Comparison of ENCODE assay signal across 11 mouse cellular contexts in the genomic region with DNA sequence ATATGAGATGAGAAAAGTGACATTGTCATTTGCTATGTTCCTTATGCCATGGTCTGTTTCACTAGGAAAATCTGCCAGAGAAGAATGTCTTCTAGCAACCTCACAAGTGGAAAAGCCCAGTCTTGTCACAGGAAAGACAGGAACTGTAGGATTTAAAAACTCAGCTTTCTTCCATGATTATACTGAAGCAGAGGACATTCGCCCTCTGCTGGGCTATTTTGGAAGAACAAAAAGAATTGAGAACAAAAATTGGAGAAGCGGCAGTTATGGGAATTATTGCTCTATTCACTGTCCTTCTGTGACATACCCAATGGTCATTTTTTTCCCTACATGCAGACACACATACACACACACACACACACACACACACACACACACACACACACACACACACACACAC.
A peak's percentile ranks its signal among the peaks of the same experiment; 100 is the strongest.
DNase-seq lines count a peak whose midpoint lies in the region; ATAC-seq and TF ChIP-seq lines count a peak whose summit lies in the region.
"Had no signal": no experiment of that assay in that cellular context is flagged by ENCODE, and none has a peak within 500 bp of the region (broad histone marks: within the 10 kb centered on the region; RNA-seq: fewer than 3 reads in every experiment).

No protein-coding gene starts in this region.

- no peaks in the 10 kb centered on the region for H3K4me1 ChIP-seq in forebrain, embryonic 14.5 days (ENCODE audit: control insufficient read depth, insufficient read depth, low read length)
- no peaks in the 10 kb centered on the region for H3K4me1 ChIP-seq in forebrain, embryonic 15.5 days
- H3K4me1 ChIP-seq in liver, embryonic 14.5 days (replicated peaks; ENCODE audit: control insufficient read depth in 2 of 2, insufficient read depth in 2 of 2, low read length in 1 of 2), result no peaks in the 10 kb centered on the region
- no peaks in the 10 kb centered on the region for H3K4me1 ChIP-seq in liver, embryonic 12.5 days
- H3K4me1 ChIP-seq: embryonic facial prominence, embryonic 13.5 days; liver, embryonic 15.5 days had no signal

- ATAC-seq in forebrain, embryonic 14.5 days, result no peak
- no peak for ATAC-seq in forebrain, embryonic 15.5 days (replicated peaks)
- ATAC-seq in liver, embryonic 14.5 days (ENCODE audit: insufficient read depth), result no peak
- ATAC-seq in liver, embryonic 12.5 days, result no peak
- ATAC-seq in CD4-positive, CD25-positive, alpha-beta regulatory T cell, adult 4 months, result no peak

- no peak overlapping the region for H3K4me2 ChIP-seq in forebrain, embryonic 14.5 days (ENCODE audit: low read length)
- H3K4me2 ChIP-seq in forebrain, embryonic 15.5 days (replicated peaks), result no peak overlapping the region
- H3K4me2 ChIP-seq in liver, embryonic 14.5 days (ENCODE audit: low read depth), result no peak overlapping the region
- H3K4me2 ChIP-seq in liver, embryonic 12.5 days, result no peak overlapping the region
- H3K4me2 ChIP-seq: embryonic facial prominence, embryonic 13.5 days; liver, embryonic 15.5 days had no signal

- no peaks in the 10 kb centered on the region for H3K36me3 ChIP-seq in forebrain, embryonic 14.5 days (ENCODE audit: control insufficient read depth, insufficient read depth, low read length)
- H3K36me3 ChIP-seq in forebrain, embryonic 15.5 days, result no peaks in the 10 kb centered on the region
- no peaks in the 10 kb centered on the region for H3K36me3 ChIP-seq in liver, embryonic 14.5 days (replicated peaks; ENCODE audit: control insufficient read depth, insufficient read depth, low read depth)
- H3K36me3 ChIP-seq in liver, embryonic 12.5 days, result no peaks in the 10 kb centered on the region
- H3K36me3 ChIP-seq: embryonic facial prominence, embryonic 13.5 days; G1E; liver, embryonic 15.5 days had no signal

- no peaks in the 10 kb centered on the region for H3K9me3 ChIP-seq in forebrain, embryonic 14.5 days (replicated peaks; ENCODE audit: control insufficient read depth, low read length)
- H3K9me3 ChIP-seq in forebrain, embryonic 15.5 days, result no peaks in the 10 kb centered on the region
- no peaks in the 10 kb centered on the region for H3K9me3 ChIP-seq in liver, embryonic 14.5 days (ENCODE audit: control insufficient read depth, low read length)
- no peaks in the 10 kb centered on the region for H3K9me3 ChIP-seq in liver, embryonic 12.5 days (replicated peaks)
- H3K9me3 ChIP-seq: embryonic facial prominence, embryonic 13.5 days; G1E; liver, embryonic 15.5 days had no signal

- WGBS in forebrain, embryonic 14.5 days, result 36% methylated on average over 2 of the region's 2 CpGs
- 24% methylated on average over 2 of the region's 2 CpGs for WGBS in forebrain, embryonic 15.5 days
- 21% methylated on average over 2 of the region's 2 CpGs for WGBS in liver, embryonic 14.5 days (ENCODE audit: insufficient replicate concordance)
- 17% methylated on average over 2 of the region's 2 CpGs for WGBS in liver, embryonic 12.5 days (ENCODE audit: insufficient replicate concordance)

- H3K9ac ChIP-seq in forebrain, embryonic 14.5 days (ENCODE audit: low read length), result no peak overlapping the region
- no peak overlapping the region for H3K9ac ChIP-seq in forebrain, embryonic 15.5 days (replicated peaks)
- no peak overlapping the region for H3K9ac ChIP-seq in liver, embryonic 14.5 days (replicated peaks)
- no peak overlapping the region for H3K9ac ChIP-seq in liver, embryonic 12.5 days
- H3K9ac ChIP-seq: embryonic facial prominence, embryonic 13.5 days; liver, embryonic 15.5 days had no signal

- peak; percentile 70 for DNase-seq in forebrain, embryonic 14.5 days (ENCODE audit: low spot score)
- DNase-seq in liver, embryonic 14.5 days (ENCODE audit: low read depth in 3 of 3, low spot score in 3 of 3), result no peak
- peak; percentile 20 for DNase-seq in brain, embryonic 18.5 days (ENCODE audit: low read depth, low spot score)
- peak; percentile 72 for DNase-seq in retina, embryonic 14.5 days (ENCODE audit: low spot score)
- no peak for DNase-seq in thymus, postnatal 14 days

- H3K4me3 ChIP-seq in forebrain, embryonic 14.5 days (ENCODE audit: low read depth, low read length), result no peak overlapping the region
- no peak overlapping the region for H3K4me3 ChIP-seq in forebrain, embryonic 15.5 days
- H3K4me3 ChIP-seq in liver, embryonic 14.5 days (ENCODE audit: insufficient read depth in 1 of 2, low read depth in 2 of 2, low read length in 2 of 2), result no peak overlapping the region
- no peak overlapping the region for H3K4me3 ChIP-seq in liver, embryonic 12.5 days
- H3K4me3 ChIP-seq: embryonic facial prominence, embryonic 13.5 days; liver, embryonic 15.5 days had no signal

- TF ChIP-seq CTCF in liver, embryonic 14.5 days (IDR thresholded peaks at IDR 0.05; ENCODE audit: low read depth), result peak; percentile 23; the same call in 1 of the 2 replicates

- H3K27ac ChIP-seq in forebrain, embryonic 14.5 days (ENCODE audit: low read depth, low read length), result no peak overlapping the region
- H3K27ac ChIP-seq in forebrain, embryonic 15.5 days (replicated peaks), result no peak overlapping the region
- H3K27ac ChIP-seq in liver, embryonic 14.5 days, result no peak overlapping the region
- no peak overlapping the region for H3K27ac ChIP-seq in liver, embryonic 12.5 days
- H3K27ac ChIP-seq: embryonic facial prominence, embryonic 13.5 days; liver, embryonic 15.5 days had no signal

- TF ChIP-seq EP300 in liver, embryonic 14.5 days (IDR thresholded peaks at IDR 0.05; ENCODE audit: low read depth), result no peak

- no peaks in the 10 kb centered on the region for H3K27me3 ChIP-seq in forebrain, embryonic 14.5 days (replicated peaks; ENCODE audit: control insufficient read depth, insufficient read depth, low read length)
- no peaks in the 10 kb centered on the region for H3K27me3 ChIP-seq in forebrain, embryonic 15.5 days
- H3K27me3 ChIP-seq in liver, embryonic 14.5 days (ENCODE audit: control insufficient read depth, insufficient read depth, low read length), result no peaks in the 10 kb centered on the region
- no peaks in the 10 kb centered on the region for H3K27me3 ChIP-seq in liver, embryonic 12.5 days (replicated peaks)
- H3K27me3 ChIP-seq: embryonic facial prominence, embryonic 13.5 days; liver, embryonic 15.5 days had no signal

Comparison
In these comparisons a context has a peak if more than half of its experiments do, and no peak if none do; other contexts are left out.
1. DNase-seq: peak in forebrain, embryonic 14.5 days (single experiment), brain, embryonic 18.5 days (single experiment) and retina, embryonic 14.5 days (single experiment); none in liver, embryonic 14.5 days (0 of 3) and thymus, postnatal 14 days (single experiment).